Mouse (Mus musculus): Measurements from ENCODE around the gene Dynlt1b. TPM values are rescaled to one million over a fixed set of nuclear protein-coding genes. Genes with fewer than 3 reads are reported as not detected.
"Not testable (repeated sequence)": the region's sequence is repeated elsewhere in the genome, so short reads cannot be mapped to it uniquely, and the experiment has no call there.

Gene Dynlt1b
- total and polyA plus RNA-seq, 3 experiments = 162 to 263 TPM; not detected in 1

GRCm38 (mm10) chr17:6477026-6477425, 47.1 kb downstream of the Dynlt1b start:
- TF ChIP-seq NELFE (IDR thresholded peaks at IDR 0.05; ENCODE audit: low read depth, low read length) (peak; percentile 58), USF2 (IDR thresholded peaks at IDR 0.05; ENCODE audit: borderline replicate concordance in 1 of 2, insufficient read depth in 1 of 2, low read depth in 1 of 2, low read length in 2 of 2) (peak in 1 of 2 experiments; percentile 67; a peak in 1 of 4 replicates), MYC (IDR thresholded peaks at IDR 0.05; ENCODE audit: low read depth, low read length) (peak; percentile 53; the same call in 1 of the 2 replicates), HCFC1 (IDR thresholded peaks at IDR 0.05; ENCODE audit: low read depth, low read length) (peak; percentile 59), SIN3A (IDR thresholded peaks at IDR 0.05; ENCODE audit: low read length) (peak; percentile 62), GATA1 (IDR thresholded peaks at IDR 0.05; ENCODE audit: low read depth, low read length) (peak; percentile 45), NRF1 (IDR thresholded peaks at IDR 0.05; ENCODE audit: insufficient read depth, low read depth, low read length, poor library complexity, severe bottlenecking) (0 out of 2 replicates have a peak, but pooled peaks have one; percentile 18), POLR2A (IDR thresholded peaks at IDR 0.05; ENCODE audit: control insufficient read depth in 1 of 2, insufficient read depth in 1 of 2, low read depth in 1 of 2, low read length in 2 of 2, poor library complexity in 1 of 2) (peak; percentile 36 to 56; a peak in 1 of 4 replicates), MXI1 (IDR thresholded peaks at IDR 0.05; ENCODE audit: low read depth, low read length) (peak; percentile 52), BHLHE40 (IDR thresholded peaks at IDR 0.05; ENCODE audit: borderline replicate concordance, low read depth, low read length) (peak; percentile 46; the same call in 1 of the 2 replicates), ELF1 (IDR thresholded peaks at IDR 0.05; ENCODE audit: low read depth, low read length) (peak; percentile 64), USF1 (IDR thresholded peaks at IDR 0.05; ENCODE audit: low read depth, low read length) (peak; percentile 88)
- not testable (repeated sequence) for H3K9me3 ChIP-seq (replicated peaks; ENCODE audit: insufficient read depth, low read length); H3K36me3 ChIP-seq (ENCODE audit: control insufficient read depth in 1 of 2, insufficient read depth in 2 of 2, low read length in 2 of 2); H3K4me1 ChIP-seq (ENCODE audit: control insufficient read depth in 1 of 2, insufficient read depth in 2 of 2, low read length in 2 of 2); H3K27me3 ChIP-seq (ENCODE audit: control insufficient read depth in 1 of 2, insufficient read depth in 2 of 2, low read length in 2 of 2)
- Histone ChIP-seq H3K27ac (ENCODE audit: control insufficient read depth, low read depth, low read length) (peak overlapping the region; percentile 57; the same call in 1 of the 2 replicates), H3K79me2 (ENCODE audit: control insufficient read depth, insufficient read depth, low read length, poor library complexity) (peaks cover 16% of the 10 kb centered on the region), H3K9ac (ENCODE audit: control insufficient read depth, low read depth, low read length, poor library complexity, severe bottlenecking) (peak overlapping the region; percentile 80), H3K4me3 (ENCODE audit: control insufficient read depth in 1 of 2, insufficient read depth in 1 of 2, low read depth in 2 of 2, low read length in 2 of 2) (peak overlapping the region; percentile 55 to 74)
- DNase-seq (ENCODE audit: low read depth, low spot score) = peak; percentile 80

GRCm38 (mm10) chr17:6480855-6481589, 51.1 kb downstream of the Dynlt1b start:
- not testable (repeated sequence) for H3K9ac ChIP-seq (ENCODE audit: control insufficient read depth, low read depth, low read length, poor library complexity, severe bottlenecking); H3K4me1 ChIP-seq (ENCODE audit: control insufficient read depth in 1 of 2, insufficient read depth in 2 of 2, low read length in 2 of 2); H3K27ac ChIP-seq (ENCODE audit: control insufficient read depth, low read depth, low read length); H3K79me2 ChIP-seq (ENCODE audit: control insufficient read depth, insufficient read depth, low read length, poor library complexity); H3K36me3 ChIP-seq (ENCODE audit: control insufficient read depth in 1 of 2, insufficient read depth in 2 of 2, low read length in 2 of 2); H3K9me3 ChIP-seq (replicated peaks; ENCODE audit: insufficient read depth, low read length); H3K4me3 ChIP-seq (ENCODE audit: control insufficient read depth in 1 of 2, insufficient read depth in 1 of 2, low read depth in 2 of 2, low read length in 2 of 2); H3K27me3 ChIP-seq (ENCODE audit: control insufficient read depth in 1 of 2, insufficient read depth in 2 of 2, low read length in 2 of 2)
- peak; percentile 75 for DNase-seq (ENCODE audit: low read depth, low spot score)

- H3K36me3 ChIP-seq (ENCODE audit: control insufficient read depth in 1 of 2, insufficient read depth in 2 of 2, low read length in 2 of 2); H3K79me2 ChIP-seq (ENCODE audit: control insufficient read depth, insufficient read depth, low read length, poor library complexity); H3K27ac ChIP-seq (ENCODE audit: control insufficient read depth, low read depth, low read length); H3K9me3 ChIP-seq (replicated peaks; ENCODE audit: insufficient read depth, low read length); H3K4me1 ChIP-seq (ENCODE audit: control insufficient read depth in 1 of 2, insufficient read depth in 2 of 2, low read length in 2 of 2); H3K27me3 ChIP-seq (ENCODE audit: control insufficient read depth in 1 of 2, insufficient read depth in 2 of 2, low read length in 2 of 2); H3K4me3 ChIP-seq (ENCODE audit: control insufficient read depth in 1 of 2, insufficient read depth in 1 of 2, low read depth in 2 of 2, low read length in 2 of 2); H3K9ac ChIP-seq (ENCODE audit: control insufficient read depth, low read depth, low read length, poor library complexity, severe bottlenecking): not testable (repeated sequence)
- peak; percentile 1 for DNase-seq (ENCODE audit: low read depth, low spot score)
Measured at GRCm38 (mm10) chr17:6481590-6481963, 51.7 kb downstream of the Dynlt1b start.

- H3K79me2 ChIP-seq (ENCODE audit: control insufficient read depth, insufficient read depth, low read length, poor library complexity); H3K27ac ChIP-seq (ENCODE audit: control insufficient read depth, low read depth, low read length); H3K9ac ChIP-seq (ENCODE audit: control insufficient read depth, low read depth, low read length, poor library complexity, severe bottlenecking); H3K36me3 ChIP-seq (ENCODE audit: control insufficient read depth in 1 of 2, insufficient read depth in 2 of 2, low read length in 2 of 2); H3K27me3 ChIP-seq (ENCODE audit: control insufficient read depth in 1 of 2, insufficient read depth in 2 of 2, low read length in 2 of 2); DNase-seq (ENCODE audit: low read depth, low spot score); H3K4me3 ChIP-seq (ENCODE audit: control insufficient read depth in 1 of 2, insufficient read depth in 1 of 2, low read depth in 2 of 2, low read length in 2 of 2); H3K4me1 ChIP-seq (ENCODE audit: control insufficient read depth in 1 of 2, insufficient read depth in 2 of 2, low read length in 2 of 2); H3K9me3 ChIP-seq (replicated peaks; ENCODE audit: insufficient read depth, low read length): not testable (repeated sequence)
Measured at GRCm38 (mm10) chr17:6482248-6482647, 52.3 kb downstream of the Dynlt1b start.

Data from MEL (cell line).